Mouse (Mus musculus): Measurements from ENCODE around the gene Sp1. TPM values are rescaled to one million over a fixed set of nuclear protein-coding genes. Genes with fewer than 3 reads are reported as not detected.

Sp1 gene
- polyA plus RNA-seq, 1 experiment from 2014 or later, result 10.6 TPM

- Histone ChIP-seq H3K9me3 (no peaks in the 10 kb centered on the region), H3K4me3 (no peak overlapping the region), H3K27me3 (no peaks in the 10 kb centered on the region), H3K9ac (no peak overlapping the region), H3K36me3 (no peaks in the 10 kb centered on the region), H3K27ac (no peak overlapping the region), H3K4me1 (no peaks in the 10 kb centered on the region; the same call in 1 of the 2 replicates), H3K4me2 (no peak overlapping the region)
- WGBS, result 70% methylated on average over 26 of the region's 26 CpGs
- no peak for ATAC-seq (ENCODE audit: borderline replicate concordance, extremely low read depth, low FRiP score, low TSS enrichment)
Measured at GRCm38 (mm10) chr15:102451666-102452430, 45.9 kb downstream of the Sp1 start.

- H3K4me3 ChIP-seq, result no peak overlapping the region
- peaks cover 3% of the 10 kb centered on the region; the same call in 1 of the 2 replicates for H3K4me1 ChIP-seq
- H3K27ac ChIP-seq, result no peak overlapping the region
- WGBS, result 33% methylated on average over 6 of the region's 6 CpGs
- H3K36me3 ChIP-seq, result no peaks in the 10 kb centered on the region
- H3K4me2 ChIP-seq, result no peak overlapping the region
- no peaks in the 10 kb centered on the region for H3K9me3 ChIP-seq
- no peaks in the 10 kb centered on the region for H3K27me3 ChIP-seq
- ATAC-seq (ENCODE audit: borderline replicate concordance, extremely low read depth, low FRiP score, low TSS enrichment), result no peak
- no peak overlapping the region for H3K9ac ChIP-seq
Measured at GRCm38 (mm10) chr15:102455993-102456392, 50.0 kb downstream of the Sp1 start.

GRCm38 (mm10) chr15:102458050-102458736 is 52.2 kb downstream of the Sp1 start:
- H3K9ac ChIP-seq, result no peak overlapping the region

GRCm38 (mm10) chr15:102458904-102459317 is 53.0 kb downstream of the Sp1 start, which contains the start of gene Prr13:
TSS of gene Prr13 (plus strand) at chr15:102459028.
- no peaks in the 10 kb centered on the region for H3K27me3 ChIP-seq
- H3K4me1 ChIP-seq, result 0 out of 2 replicates have a peak, but pooled peaks cover 3% of the 10 kb centered on the region
- 0% methylated on average over 19 of the region's 19 CpGs for WGBS
- H3K4me3 ChIP-seq, result peak within 1 kb of the TSS; percentile 48
- no peaks in the 10 kb centered on the region for H3K9me3 ChIP-seq
- H3K9ac ChIP-seq, result peak within 1 kb of the TSS; percentile 38
- no peak within 1 kb of the TSS for H3K27ac ChIP-seq
- H3K36me3 ChIP-seq, result no peaks in the 10 kb centered on the region
- H3K4me2 ChIP-seq, result peak within 1 kb of the TSS; percentile 73
- ATAC-seq (ENCODE audit: borderline replicate concordance, extremely low read depth, low FRiP score, low TSS enrichment), result peak; percentile 86

More at GRCm38 (mm10) chr15:102458050-102458736, 52.2 kb downstream of the Sp1 start:
- Histone ChIP-seq H3K4me2 (peak overlapping the region; percentile 73), H3K27me3 (no peaks in the 10 kb centered on the region), H3K9me3 (no peaks in the 10 kb centered on the region), H3K36me3 (no peaks in the 10 kb centered on the region), H3K4me3 (peak overlapping the region; percentile 48), H3K4me1 (0 out of 2 replicates have a peak, but pooled peaks cover 3% of the 10 kb centered on the region), H3K27ac (no peak overlapping the region)
- ATAC-seq (ENCODE audit: borderline replicate concordance, extremely low read depth, low FRiP score, low TSS enrichment), result no peak
- WGBS, result 66% methylated on average over 5 of the region's 5 CpGs

- no peak; the same call in 1 of the 2 replicates for ATAC-seq (ENCODE audit: borderline replicate concordance, extremely low read depth, low FRiP score, low TSS enrichment)
- no peak overlapping the region for H3K27ac ChIP-seq
- 0 out of 2 replicates have a peak, but pooled peaks cover 3% of the 10 kb centered on the region for H3K4me1 ChIP-seq
- WGBS, result 23% methylated on average over 6 of the region's 6 CpGs
- H3K27me3 ChIP-seq, result no peaks in the 10 kb centered on the region
- H3K4me2 ChIP-seq, result peak overlapping the region; percentile 73
- H3K9me3 ChIP-seq, result no peaks in the 10 kb centered on the region
- no peaks in the 10 kb centered on the region for H3K36me3 ChIP-seq
- peak overlapping the region; percentile 38 for H3K9ac ChIP-seq
- H3K4me3 ChIP-seq, result peak overlapping the region; percentile 48
Measured at GRCm38 (mm10) chr15:102459381-102459780, 53.4 kb downstream of the Sp1 start.

GRCm38 (mm10) chr15:102459847-102460246 is 53.9 kb downstream of the Sp1 start:
- H3K4me3 ChIP-seq, result peak overlapping the region; percentile 48; the same call in 1 of the 2 replicates
- peak overlapping the region; percentile 73 for H3K4me2 ChIP-seq
- no peak overlapping the region for H3K27ac ChIP-seq
- WGBS, result 45% methylated on average over 5 of the region's 5 CpGs
- H3K9me3 ChIP-seq, result no peaks in the 10 kb centered on the region
- H3K36me3 ChIP-seq, result no peaks in the 10 kb centered on the region
- H3K9ac ChIP-seq, result no peak overlapping the region
- no peak for ATAC-seq (ENCODE audit: borderline replicate concordance, extremely low read depth, low FRiP score, low TSS enrichment)
- H3K4me1 ChIP-seq, result 0 out of 2 replicates have a peak, but pooled peaks cover 3% of the 10 kb centered on the region
- no peaks in the 10 kb centered on the region for H3K27me3 ChIP-seq

GRCm38 (mm10) chr15:102460409-102460808 is 54.5 kb downstream of the Sp1 start:
- no peak overlapping the region for H3K27ac ChIP-seq
- no peaks in the 10 kb centered on the region for H3K27me3 ChIP-seq
- H3K36me3 ChIP-seq, result no peaks in the 10 kb centered on the region
- no peaks in the 10 kb centered on the region for H3K9me3 ChIP-seq
- 0 out of 2 replicates have a peak, but pooled peaks cover 3% of the 10 kb centered on the region for H3K4me1 ChIP-seq
- no peak overlapping the region for H3K9ac ChIP-seq
- H3K4me3 ChIP-seq, result no peak overlapping the region
- no peak for ATAC-seq (ENCODE audit: borderline replicate concordance, extremely low read depth, low FRiP score, low TSS enrichment)
- H3K4me2 ChIP-seq, result 0 out of 2 replicates have a peak overlapping the region, but pooled peaks have one; percentile 4
- WGBS, result 77% methylated on average over 12 of the region's 12 CpGs

- no peak for ATAC-seq (ENCODE audit: borderline replicate concordance, extremely low read depth, low FRiP score, low TSS enrichment)
- WGBS, result 52% methylated on average over 4 of the region's 4 CpGs
- H3K9ac ChIP-seq, result no peak overlapping the region
- 0 out of 2 replicates have a peak, but pooled peaks cover 3% of the 10 kb centered on the region for H3K4me1 ChIP-seq
- H3K36me3 ChIP-seq, result no peaks in the 10 kb centered on the region
- no peaks in the 10 kb centered on the region for H3K9me3 ChIP-seq
- H3K4me2 ChIP-seq, result 0 out of 2 replicates have a peak overlapping the region, but pooled peaks have one; percentile 4
- no peaks in the 10 kb centered on the region for H3K27me3 ChIP-seq
- no peak overlapping the region for H3K4me3 ChIP-seq
- H3K27ac ChIP-seq, result no peak overlapping the region
Measured at GRCm38 (mm10) chr15:102460971-102461370, 55.0 kb downstream of the Sp1 start.

GRCm38 (mm10) chr15:102461430-102462075 is 55.6 kb downstream of the Sp1 start:
- Histone ChIP-seq H3K9ac (no peak overlapping the region), H3K4me2 (no peak overlapping the region)

GRCm38 (mm10) chr15:102463666-102464065 is 57.7 kb downstream of the Sp1 start:
- no peak for ATAC-seq (ENCODE audit: borderline replicate concordance, extremely low read depth, low FRiP score, low TSS enrichment)
- Histone ChIP-seq H3K9me3 (no peaks in the 10 kb centered on the region), H3K4me2 (no peak overlapping the region), H3K27me3 (no peaks in the 10 kb centered on the region), H3K27ac (no peak overlapping the region), H3K4me3 (no peak overlapping the region), H3K9ac (no peak overlapping the region), H3K4me1 (0 out of 2 replicates have a peak, but pooled peaks cover 3% of the 10 kb centered on the region), H3K36me3 (no peaks in the 10 kb centered on the region)

More at GRCm38 (mm10) chr15:102461430-102462075, 55.6 kb downstream of the Sp1 start:
- Histone ChIP-seq H3K9me3 (no peaks in the 10 kb centered on the region), H3K27ac (no peak overlapping the region), H3K27me3 (no peaks in the 10 kb centered on the region), H3K4me3 (no peak overlapping the region), H3K4me1 (0 out of 2 replicates have a peak, but pooled peaks cover 3% of the 10 kb centered on the region), H3K36me3 (no peaks in the 10 kb centered on the region)
- no peak for ATAC-seq (ENCODE audit: borderline replicate concordance, extremely low read depth, low FRiP score, low TSS enrichment)
- 77% methylated on average over 9 of the region's 9 CpGs for WGBS

GRCm38 (mm10) chr15:102468675-102469370 is 62.9 kb downstream of the Sp1 start:
- no peak overlapping the region for H3K4me2 ChIP-seq

More at GRCm38 (mm10) chr15:102468675-102469370, 62.9 kb downstream of the Sp1 start:
- Histone ChIP-seq H3K27ac (no peak overlapping the region), H3K4me1 (peaks cover 10% of the 10 kb centered on the region), H3K9me3 (no peaks in the 10 kb centered on the region), H3K4me3 (no peak overlapping the region), H3K9ac (no peak overlapping the region), H3K36me3 (peaks cover 5% of the 10 kb centered on the region; the same call in 1 of the 2 replicates), H3K27me3 (no peaks in the 10 kb centered on the region)
- ATAC-seq (ENCODE audit: borderline replicate concordance, extremely low read depth, low FRiP score, low TSS enrichment), result no peak
- 92% methylated on average over 9 of the region's 9 CpGs for WGBS
